21 mouse cellular contexts compared by ENCODE assay signal in the genomic region with DNA sequence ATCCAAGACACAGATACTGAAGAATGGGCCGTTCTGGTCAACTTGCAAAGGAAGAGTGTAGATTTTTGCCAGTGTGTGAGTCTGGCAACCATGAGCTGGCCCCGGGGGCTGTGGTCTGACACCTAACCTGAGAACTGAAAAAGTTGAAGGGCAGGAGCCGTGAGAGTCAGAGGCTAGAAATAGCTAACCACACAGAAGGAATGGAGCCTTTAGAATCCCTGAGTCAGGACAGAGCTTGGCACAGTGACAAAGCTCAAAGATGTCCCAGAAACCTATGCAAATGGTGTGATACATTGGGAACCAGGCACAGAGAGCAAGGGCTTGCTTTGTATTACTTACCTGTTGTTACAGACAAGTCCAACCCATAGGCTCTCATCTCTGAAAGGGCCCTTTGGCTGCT.
DNase-seq lines count a peak whose midpoint lies in the region; ATAC-seq and TF ChIP-seq lines count a peak whose summit lies in the region.
"Had no signal": no experiment of that assay in that cellular context is flagged by ENCODE, and none has a peak within 500 bp of the region (broad histone marks: within the 10 kb centered on the region; RNA-seq: fewer than 3 reads in every experiment).

No protein-coding gene starts in this region.

- 64% methylated on average over 3 of the region's 3 CpGs for WGBS in heart, embryonic 11.5 days (ENCODE audit: insufficient replicate concordance)
- WGBS in kidney, embryonic 16.5 days, result 66% methylated on average over 3 of the region's 3 CpGs
- 52% methylated on average over 3 of the region's 3 CpGs for WGBS in kidney, adult 2 months
- WGBS in embryonic facial prominence, embryonic 15.5 days, result 51% methylated on average over 3 of the region's 3 CpGs

- H3K4me1 ChIP-seq in heart, embryonic 11.5 days (ENCODE audit: control insufficient read depth, insufficient read depth, low read length), result peaks cover 18% of the 10 kb centered on the region
- H3K4me1 ChIP-seq in kidney, embryonic 16.5 days (ENCODE audit: insufficient read depth, low read length), result peaks cover 7% of the 10 kb centered on the region; the same call in 1 of the 2 replicates
- H3K4me1 ChIP-seq in kidney, adult 2 months (ENCODE audit: control insufficient read depth, insufficient read depth, low read length), result no peaks in the 10 kb centered on the region
- peaks cover 34% of the 10 kb centered on the region for H3K4me1 ChIP-seq in embryonic facial prominence, embryonic 15.5 days
- H3K4me1 ChIP-seq: intestine, embryonic 15.5 days; liver, embryonic 12.5 days had no signal

- TF ChIP-seq POLR2A in kidney, adult 2 months (IDR thresholded peaks at IDR 0.05; ENCODE audit: low read depth, low read length), result no peak

- no peaks in the 10 kb centered on the region for H3K36me3 ChIP-seq in heart, embryonic 11.5 days (ENCODE audit: control insufficient read depth, insufficient read depth, low read length)
- no peaks in the 10 kb centered on the region for H3K36me3 ChIP-seq in kidney, embryonic 16.5 days (ENCODE audit: insufficient read depth, low read length)
- no peaks in the 10 kb centered on the region for H3K36me3 ChIP-seq in kidney, adult 2 months (ENCODE audit: control insufficient read depth, insufficient read depth, low read length)
- no peaks in the 10 kb centered on the region for H3K36me3 ChIP-seq in embryonic facial prominence, embryonic 15.5 days
- H3K36me3 ChIP-seq: intestine, embryonic 15.5 days; liver, embryonic 12.5 days; midbrain, embryonic 13.5 days had no signal

- no peak overlapping the region for H3K4me2 ChIP-seq in heart, embryonic 11.5 days
- no peak overlapping the region for H3K4me2 ChIP-seq in kidney, embryonic 16.5 days (replicated peaks; ENCODE audit: low read depth, low read length)
- H3K4me2 ChIP-seq in embryonic facial prominence, embryonic 15.5 days (replicated peaks), result no peak overlapping the region
- H3K4me2 ChIP-seq: hindbrain, embryonic 14.5 days; intestine, embryonic 15.5 days; liver, embryonic 12.5 days; lung, embryonic 14.5 days; midbrain, embryonic 13.5 days had no signal

- no peaks in the 10 kb centered on the region for H3K9me3 ChIP-seq in heart, embryonic 11.5 days (replicated peaks; ENCODE audit: control insufficient read depth, low read length)
- H3K9me3 ChIP-seq in kidney, embryonic 16.5 days (ENCODE audit: low read length), result no peaks in the 10 kb centered on the region
- H3K9me3 ChIP-seq in embryonic facial prominence, embryonic 15.5 days (replicated peaks), result no peaks in the 10 kb centered on the region
- H3K9me3 ChIP-seq: intestine, embryonic 15.5 days; liver, embryonic 12.5 days; midbrain, embryonic 13.5 days had no signal

- H3K4me3 ChIP-seq in heart, embryonic 11.5 days (ENCODE audit: low read depth, low read length), result no peak overlapping the region
- H3K4me3 ChIP-seq in kidney, embryonic 16.5 days (ENCODE audit: low read length), result no peak overlapping the region
- H3K4me3 ChIP-seq in kidney, adult 2 months (ENCODE audit: insufficient read depth, low read depth, low read length), result no peak overlapping the region
- no peak overlapping the region for H3K4me3 ChIP-seq in embryonic facial prominence, embryonic 15.5 days (replicated peaks)
- H3K4me3 ChIP-seq: intestine, embryonic 15.5 days; layer of hippocampus, adult 2 months; left cerebral cortex, adult 2 months; liver, embryonic 12.5 days; midbrain, embryonic 13.5 days; myocyte had no signal

- DNase-seq in heart, adult 18-20 months, result no peak
- DNase-seq in kidney, adult 2 months, result no peak
- peak; percentile 26 for DNase-seq in NIH3T3 (ENCODE audit: low read depth)
- no peak for DNase-seq in right cerebral cortex, postnatal 25 days
- DNase-seq: adrenal gland, adult 2 months; cerebellum, postnatal 10 days; lung, embryonic 14.5 days; right cerebral cortex, postnatal 4 days; thymus, postnatal 4 days had no signal

- 0 out of 2 replicates have a peak overlapping the region, but pooled peaks have one; percentile 8 for H3K27ac ChIP-seq in heart, embryonic 11.5 days (ENCODE audit: low read depth, low read length)
- peak overlapping the region; percentile 20; the same call in 1 of the 2 replicates for H3K27ac ChIP-seq in kidney, embryonic 16.5 days (ENCODE audit: low read length)
- H3K27ac ChIP-seq in kidney, adult 2 months (ENCODE audit: insufficient read depth, low read depth, low read length), result no peak overlapping the region
- H3K27ac ChIP-seq in embryonic facial prominence, embryonic 15.5 days (replicated peaks), result 0 out of 2 replicates have a peak overlapping the region, but pooled peaks have one; percentile 29
- H3K27ac ChIP-seq: hindbrain, embryonic 14.5 days; intestine, embryonic 15.5 days; layer of hippocampus, adult 2 months; left cerebral cortex, adult 2 months; liver, embryonic 12.5 days; macrophage; midbrain, embryonic 13.5 days had no signal

- TF ChIP-seq CTCF in kidney, adult 2 months (conservative IDR thresholded peaks at IDR 0.05; ENCODE audit: insufficient read depth, insufficient read length, low read depth, low read length), result no peak

- ATAC-seq in heart, embryonic 11.5 days (replicated peaks; ENCODE audit: insufficient number of reproducible peaks, low FRiP score, low TSS enrichment), result no peak
- no peak for ATAC-seq in kidney, embryonic 16.5 days (ENCODE audit: low FRiP score, low TSS enrichment)
- no peak for ATAC-seq in embryonic facial prominence, embryonic 15.5 days (ENCODE audit: insufficient number of reproducible peaks, low FRiP score, low TSS enrichment, low read depth)
- no peak for ATAC-seq in megakaryocyte progenitor cell, adult 5-6 weeks (replicated peaks; ENCODE audit: poor library complexity)
- ATAC-seq: intestine, embryonic 15.5 days; liver, embryonic 12.5 days had no signal

- H3K9ac ChIP-seq in heart, embryonic 11.5 days (ENCODE audit: low read depth, low read length), result no peak overlapping the region
- no peak overlapping the region for H3K9ac ChIP-seq in kidney, embryonic 16.5 days (replicated peaks; ENCODE audit: low read length)
- H3K9ac ChIP-seq in embryonic facial prominence, embryonic 15.5 days, result no peak overlapping the region
- H3K9ac ChIP-seq: hindbrain, embryonic 14.5 days; intestine, embryonic 15.5 days; liver, embryonic 12.5 days; lung, embryonic 14.5 days; midbrain, embryonic 13.5 days had no signal

- peaks cover 8% of the 10 kb centered on the region; the same call in 1 of the 2 replicates for H3K27me3 ChIP-seq in heart, embryonic 11.5 days (ENCODE audit: control insufficient read depth, insufficient read depth, low read length)
- no peaks in the 10 kb centered on the region for H3K27me3 ChIP-seq in kidney, embryonic 16.5 days (ENCODE audit: insufficient read depth, low read length)
- H3K27me3 ChIP-seq in kidney, adult 2 months (replicated peaks; ENCODE audit: control insufficient read depth, insufficient read depth, low read length), result no peaks in the 10 kb centered on the region
- H3K27me3 ChIP-seq in embryonic facial prominence, embryonic 15.5 days, result peaks cover 8% of the 10 kb centered on the region; the same call in 1 of the 2 replicates
- H3K27me3 ChIP-seq: intestine, embryonic 15.5 days had no signal
